Mouse (Mus musculus) layer of hippocampus, adult 8-10 months (tissue): ENCODE measurements around the gene Acsl4. TPM values are rescaled to one million over a fixed set of nuclear protein-coding genes. Genes with fewer than 3 reads are reported as not detected.

Experiments used
- DNase-seq, 2 experiments: peaks; one replicate each; pipeline ENCODE4 v3.0.0; 2022; ENCODE audit warnings: low spot score in 2 of 2
- total RNA-seq, 4 experiments: library from RNA; stranded (reverse); gene quantifications; 2 replicates each; pipeline ENCODE4 v1.2.4; 2022

Gene Acsl4
- total RNA-seq, 4 experiments from 2014 or later, result 63.3 to 68.7 (median 64.7) TPM

DNA sequence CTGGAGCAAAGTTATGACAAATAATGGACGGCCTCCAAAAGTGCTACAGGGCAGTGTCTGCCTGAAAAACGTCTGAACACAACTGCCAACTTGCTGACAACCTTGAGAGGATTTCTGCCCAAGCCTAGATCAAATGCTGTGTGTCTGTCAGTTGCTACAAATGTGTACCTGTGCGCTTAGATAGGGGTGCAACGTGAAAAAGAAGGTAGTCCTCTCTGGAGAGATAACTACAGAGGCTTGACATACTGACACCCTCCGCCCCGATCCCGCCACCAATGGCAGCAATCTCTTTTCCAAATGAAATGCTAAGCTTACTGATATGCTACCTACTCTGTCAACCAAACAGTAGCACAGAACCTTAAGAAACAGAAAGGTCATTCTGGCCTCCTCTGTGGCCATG is 31.3 kb downstream of the Acsl4 start:
- no peak for DNase-seq

DNA sequence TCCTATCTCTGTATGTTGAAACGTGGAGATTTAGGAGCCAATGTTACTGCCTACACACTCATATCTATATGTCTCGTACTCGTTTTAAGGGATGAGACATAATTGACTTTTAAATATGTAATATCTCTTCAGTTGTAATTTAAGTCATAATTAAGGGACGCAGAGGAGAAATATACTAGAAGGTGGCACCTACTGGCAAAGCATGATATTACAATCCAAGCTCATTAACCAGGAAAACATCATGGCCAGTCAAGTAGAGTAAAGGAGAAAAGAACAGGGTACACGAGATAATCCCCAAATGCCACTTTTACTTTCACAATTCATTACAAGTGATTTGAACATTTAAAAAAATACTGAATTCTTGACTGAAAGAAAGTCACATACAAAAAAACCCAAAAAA is 31.9 kb downstream of the Acsl4 start:
- DNase-seq, result no peak

DNA sequence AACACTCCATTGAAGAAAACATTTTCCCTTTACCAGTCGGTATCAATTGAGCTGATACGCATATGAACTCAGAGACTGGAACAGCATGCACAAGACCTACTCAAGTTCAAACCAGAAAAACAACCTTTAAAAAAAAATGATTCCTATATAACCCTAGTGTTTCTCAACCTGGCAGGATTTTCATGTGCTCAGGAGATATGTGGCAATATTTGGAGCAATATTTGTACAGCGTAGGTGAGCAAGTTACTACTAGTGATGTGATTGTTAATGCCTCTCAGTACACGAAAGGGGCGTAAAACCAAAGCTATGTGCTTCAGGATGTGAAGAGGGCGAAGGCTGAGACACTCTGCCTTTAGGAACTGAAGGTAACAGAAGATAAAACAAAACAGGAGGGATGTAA is 54.1 kb downstream of the Acsl4 start:
- DNase-seq, result no peak

DNA sequence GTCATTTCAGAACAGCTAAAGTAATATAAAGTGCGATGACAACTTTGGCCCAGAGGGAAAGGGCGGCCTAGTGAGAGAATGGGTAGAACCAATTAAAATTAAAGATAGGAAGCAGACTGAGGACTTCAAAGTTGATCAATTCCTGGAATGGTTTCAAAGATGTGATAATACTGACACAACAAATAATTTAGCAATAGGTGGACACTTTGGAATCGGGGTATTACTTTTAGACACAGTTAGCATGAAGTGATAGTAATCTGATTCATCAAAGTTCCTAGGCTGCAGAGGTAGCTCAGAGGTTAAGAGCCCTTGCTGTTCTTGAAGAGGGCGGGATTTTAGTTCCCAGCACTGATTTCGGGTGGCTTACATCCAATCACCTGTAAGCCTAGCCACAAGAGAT is 54.8 kb downstream of the Acsl4 start:
- DNase-seq, result no peak

DNA sequence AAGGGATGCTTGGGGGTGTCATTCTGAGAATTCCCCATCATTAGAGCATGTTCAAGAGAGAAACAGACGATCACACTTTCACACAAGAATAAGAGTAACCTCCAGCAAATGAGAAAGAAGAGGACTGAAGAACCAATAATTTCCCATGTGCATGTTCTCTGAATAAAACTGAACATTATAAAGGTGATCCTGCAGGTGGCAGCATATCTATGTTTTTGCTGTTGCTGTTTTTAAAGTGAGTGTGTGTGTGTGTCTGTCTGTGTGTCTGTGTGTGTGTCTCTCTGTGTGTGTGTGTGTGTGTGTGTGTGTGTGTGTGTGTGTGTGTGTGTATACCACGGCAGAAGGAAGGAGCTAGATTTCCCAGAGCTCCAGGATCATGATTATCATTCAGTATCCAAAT is 64.6 kb downstream of the Acsl4 start:
- no peak for DNase-seq

DNA sequence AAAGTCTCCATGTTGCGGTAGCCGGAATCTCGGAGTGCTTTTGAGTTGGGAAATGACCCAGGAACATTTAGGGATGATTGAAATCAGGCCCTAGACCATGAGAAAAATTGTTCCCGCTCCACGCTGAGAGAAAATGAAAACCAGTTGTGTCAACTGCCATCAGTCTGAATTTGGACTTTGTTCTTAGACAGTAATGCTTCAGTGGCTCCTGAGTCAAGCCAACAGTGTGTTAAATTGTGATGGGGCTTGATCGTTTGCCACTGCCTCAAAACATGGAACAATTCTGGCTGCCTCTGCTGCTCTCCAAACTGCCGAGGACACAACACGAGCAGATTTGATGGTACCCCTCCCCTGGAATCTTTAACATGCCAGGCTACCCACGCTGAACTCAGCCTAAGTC is 74.2 kb downstream of the Acsl4 start:
- DNase-seq, result no peak

DNA sequence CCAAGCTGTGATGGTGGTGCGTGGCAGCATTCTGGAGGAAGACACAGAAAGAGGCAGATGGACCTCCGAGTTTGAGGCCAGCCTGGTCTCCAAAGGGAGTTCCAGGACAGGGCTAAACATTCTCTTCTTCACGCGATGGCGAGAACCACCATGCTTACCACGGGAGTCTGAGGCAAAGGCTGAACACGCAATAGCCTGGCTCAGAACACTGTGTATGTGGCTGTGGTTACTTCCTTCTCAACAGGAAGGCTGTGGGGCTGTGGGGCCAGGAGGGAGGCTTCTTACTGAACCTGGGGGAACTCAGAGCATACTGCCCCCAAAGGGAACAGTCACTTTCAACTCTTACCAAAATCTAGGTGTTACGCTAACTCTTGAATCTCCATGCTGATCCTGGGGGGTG is 75.1 kb downstream of the Acsl4 start:
- peak in 1 of 2 experiments; percentile 4 for DNase-seq

DNA sequence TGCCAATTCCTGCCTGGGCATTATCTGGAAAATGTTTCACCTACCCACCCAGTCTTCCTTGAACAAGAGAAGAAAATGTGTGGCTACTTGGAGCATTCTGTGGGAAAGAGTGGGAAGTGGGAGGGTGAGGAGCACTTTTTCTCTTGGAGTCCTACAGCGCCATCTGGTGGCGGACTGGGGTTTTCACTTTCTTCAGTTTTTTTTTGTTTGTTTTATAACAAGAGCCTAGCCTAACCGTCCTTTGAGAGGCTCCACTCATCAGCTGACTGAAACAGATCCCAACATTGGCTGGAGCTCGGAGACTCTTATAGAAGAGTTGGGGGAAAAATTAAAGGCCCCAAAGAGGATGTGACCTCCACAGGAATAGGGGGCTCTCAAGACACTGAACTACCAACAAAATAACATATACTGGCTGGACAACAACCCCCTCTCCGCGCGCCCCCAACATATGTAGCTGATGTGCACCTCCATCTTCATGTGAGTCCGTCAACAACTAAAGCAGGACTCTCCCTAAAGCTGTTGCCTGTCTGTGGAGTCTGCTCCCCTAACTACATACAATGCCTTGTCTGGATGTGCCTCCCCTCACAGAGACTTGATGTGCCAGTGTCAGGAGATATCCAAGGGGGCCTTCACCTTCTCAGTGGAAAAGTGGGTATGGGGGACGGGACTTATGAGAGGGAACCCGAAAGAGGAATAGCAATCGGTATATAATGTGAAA is 75.9 kb downstream of the Acsl4 start:
- DNase-seq, result peak; percentile 67 to 80

DNA sequence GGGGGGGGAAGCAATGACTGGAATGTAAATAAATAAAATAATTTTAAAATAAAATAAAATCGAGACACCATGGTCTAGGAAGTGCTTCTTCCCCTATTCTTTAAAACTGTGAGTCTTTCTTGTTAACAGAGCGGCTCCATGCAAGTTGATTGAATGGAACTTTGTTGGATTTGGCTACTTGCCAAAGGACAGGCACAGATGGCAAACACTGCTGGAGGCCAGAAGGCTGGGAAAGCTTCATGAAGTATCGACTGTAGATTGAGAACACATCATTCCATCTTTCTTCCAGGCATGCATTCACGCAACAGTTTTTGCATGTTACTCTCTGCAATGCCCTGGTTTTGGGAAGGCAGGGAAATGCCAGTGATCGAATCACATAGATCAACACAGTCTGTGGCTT is 79.9 kb downstream of the Acsl4 start:
- DNase-seq, result peak; percentile 15 to 26

DNA sequence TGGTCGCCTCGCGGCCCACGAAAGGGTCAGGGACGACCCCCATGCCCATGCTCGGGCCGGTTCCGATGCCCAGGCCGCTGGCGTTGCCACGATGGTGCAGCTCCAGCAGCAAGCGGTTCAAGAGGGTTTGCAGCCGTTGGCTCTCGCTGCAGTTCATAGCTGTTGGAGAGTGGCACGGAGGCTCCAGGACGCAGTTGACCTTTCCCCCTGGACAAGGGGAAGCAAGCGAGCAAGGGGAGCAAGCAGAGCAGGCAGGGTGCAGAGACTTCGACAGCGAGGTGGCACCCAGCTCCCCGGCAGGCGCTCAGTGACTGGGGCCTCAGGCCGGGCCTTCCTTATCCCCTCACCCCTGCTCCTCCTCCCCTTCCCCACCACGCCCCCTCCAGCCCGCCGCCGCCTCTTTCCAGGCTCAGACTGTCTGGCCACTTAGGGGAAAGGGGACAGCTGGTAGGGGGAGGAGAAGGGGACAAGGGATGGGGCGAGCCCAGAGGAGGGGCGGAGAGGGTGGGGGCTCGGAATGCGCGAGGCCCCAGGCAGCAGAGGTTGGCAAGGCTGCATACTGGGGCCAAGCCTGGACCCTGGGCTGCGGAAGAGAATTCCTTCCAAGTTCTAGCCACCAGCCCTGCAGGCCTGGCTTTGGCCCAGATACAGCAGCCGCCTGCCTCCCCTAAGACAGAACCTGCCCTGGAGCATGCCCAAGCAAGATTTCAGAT is 84.3 kb downstream of the Acsl4 start, which contains the start of gene Kcne1l:
Gene Kcne1l, minus strand, starts transcription at position 426 of the 713 bp plus-strand sequence.
- DNase-seq, result no peak

DNA sequence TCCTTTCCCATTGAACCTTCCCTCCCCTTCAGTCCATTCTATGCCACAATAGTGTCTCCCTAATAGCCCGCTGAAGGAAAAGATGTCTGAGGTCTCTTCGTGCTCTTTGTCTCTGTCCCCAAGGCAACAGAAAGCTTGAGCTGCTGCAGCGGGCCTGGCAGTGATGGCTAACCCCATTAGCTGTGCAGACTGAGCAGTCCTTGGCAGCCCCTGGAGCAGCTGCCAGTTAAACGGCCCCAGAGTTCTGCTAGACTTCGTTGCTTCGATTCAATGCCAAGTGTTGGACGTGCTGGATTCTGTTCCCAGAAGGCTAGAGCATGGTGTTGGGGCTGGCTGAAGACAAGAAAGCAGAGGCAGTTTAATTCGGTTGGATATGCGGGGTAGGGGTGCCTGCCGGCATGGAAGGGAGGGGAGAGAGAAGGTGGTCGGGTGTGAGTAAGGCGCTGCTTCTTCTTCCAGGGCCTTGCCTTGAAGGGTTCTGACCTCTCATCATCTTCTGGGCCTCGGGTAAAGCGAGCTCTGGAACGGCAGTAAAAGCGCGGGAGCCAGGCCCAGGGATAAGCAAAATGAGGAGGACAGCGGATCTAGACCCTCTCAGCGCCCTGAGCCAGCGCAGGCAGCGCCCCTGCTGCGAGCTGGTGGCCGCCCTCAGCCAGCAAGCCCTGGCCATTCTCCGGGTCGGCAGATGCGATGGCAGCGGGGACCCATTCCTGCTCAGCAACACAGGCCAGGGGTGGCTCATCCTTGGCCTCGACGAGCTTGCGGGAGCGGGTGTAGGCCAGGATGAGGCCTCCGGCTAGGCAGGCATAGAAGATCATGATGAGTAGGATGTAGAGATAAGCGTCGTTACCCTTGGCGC is 85.1 kb downstream of the Acsl4 start:
- DNase-seq, result peak; percentile 13 to 26

DNA sequence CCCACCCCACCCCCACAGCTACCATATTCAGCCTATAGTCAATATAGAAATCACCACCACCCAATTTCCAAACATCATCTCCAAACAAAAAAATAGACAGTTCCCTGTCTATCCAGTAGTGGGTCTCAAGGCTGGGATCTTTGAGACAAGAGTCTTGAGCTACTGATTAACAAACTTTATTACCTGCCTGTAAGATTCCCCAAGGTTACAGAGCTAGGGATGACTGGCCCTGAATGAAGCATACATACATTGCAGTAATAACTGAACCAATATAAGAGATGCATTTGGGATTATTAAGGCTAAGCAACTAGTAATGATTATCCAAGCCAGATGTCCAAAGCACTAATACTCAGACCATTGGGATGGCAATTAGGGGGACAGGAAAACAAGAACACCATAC is 85.7 kb downstream of the Acsl4 start:
- DNase-seq, result no peak

DNA sequence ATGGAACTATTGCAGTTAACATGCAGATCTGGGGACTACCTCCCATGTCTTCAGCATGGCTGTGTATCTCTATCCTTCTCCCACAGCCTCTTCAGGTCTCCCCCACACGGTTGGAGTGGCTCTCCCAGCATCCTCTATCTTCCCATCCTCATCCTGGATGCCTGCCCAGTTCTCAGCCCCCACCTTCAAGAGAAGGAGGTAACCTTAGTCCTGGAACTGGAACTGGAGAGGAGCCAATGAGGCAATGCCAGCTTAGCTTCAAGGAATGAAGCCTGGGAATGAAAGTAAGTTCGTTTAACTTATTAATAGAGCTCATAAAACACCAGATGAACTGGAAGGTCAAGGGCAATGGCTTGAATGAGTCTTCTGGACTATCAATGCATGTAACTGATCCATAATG is 86.9 kb downstream of the Acsl4 start:
- DNase-seq, result no peak

DNA sequence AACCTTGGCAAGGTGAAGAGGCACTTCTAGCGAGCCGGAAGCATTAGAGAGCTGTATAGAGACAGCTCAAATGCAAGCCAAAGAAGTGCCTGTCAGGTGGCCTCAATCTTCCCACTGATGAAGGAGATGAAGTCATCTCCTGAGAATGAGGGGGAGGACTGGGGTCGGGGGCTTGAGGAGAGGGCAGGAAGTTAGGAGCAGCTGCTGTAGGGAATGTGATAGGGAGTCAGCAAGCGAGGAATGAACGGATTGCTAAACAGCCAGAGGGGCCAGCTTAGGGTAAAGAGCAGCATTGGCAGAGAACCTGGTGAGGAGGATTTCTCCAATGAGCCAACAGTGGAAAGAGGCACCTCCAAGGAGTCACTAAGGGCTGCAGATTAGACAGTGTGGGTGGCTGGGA is 104.4 kb downstream of the Acsl4 start:
- no peak for DNase-seq

DNA sequence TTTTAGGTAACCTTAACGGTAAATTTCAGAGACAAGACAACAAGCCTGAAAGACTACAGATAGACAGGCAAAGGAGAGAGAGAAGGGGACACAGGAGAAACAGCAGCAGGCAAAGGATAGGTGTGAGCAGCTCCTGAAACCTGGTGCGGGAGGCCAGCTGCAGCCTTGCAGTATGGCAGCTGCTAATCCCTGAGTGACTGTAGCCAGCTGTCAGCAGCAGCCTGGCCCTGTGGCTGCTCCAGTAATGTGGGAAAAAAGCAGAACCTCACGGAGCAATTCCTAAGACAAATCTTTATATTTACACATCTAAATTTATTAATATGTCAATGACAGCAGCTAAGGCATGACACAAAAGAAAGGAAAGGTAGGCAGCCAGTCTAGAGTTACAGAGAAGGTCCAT is 113.8 kb downstream of the Acsl4 start:
- DNase-seq, result no peak

DNA sequence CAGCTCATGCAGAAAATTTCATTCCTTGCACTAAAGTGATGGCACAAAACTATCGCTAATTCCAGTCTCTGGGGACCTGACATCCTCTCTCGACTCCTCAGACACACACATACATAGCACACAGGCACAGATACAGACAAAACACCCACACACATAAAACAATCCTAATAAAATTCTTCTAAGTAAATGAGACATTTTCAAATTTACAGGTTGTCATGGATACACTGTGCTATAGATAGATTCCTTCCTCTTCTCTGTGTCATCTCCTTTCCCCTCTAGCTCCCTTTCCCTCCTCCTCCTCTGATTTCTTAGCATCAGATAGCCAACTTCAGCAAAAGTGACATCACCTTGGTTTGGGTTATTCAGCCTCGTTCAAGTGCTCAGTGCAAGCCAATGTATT is 114.3 kb downstream of the Acsl4 start:
- DNase-seq, result no peak

Other genes with a start within 250 kb of the Acsl4 start
- gene Gucy2f, start 193.6 kb downstream of the Acsl4 start, total RNA-seq, result 1 to 10 TPM in 1 of 4 experiments, under 1 TPM in 3; 0.41 to 1.0 (median 0.72) TPM
- 10 to 100 TPM; 30.4 to 35.8 (median 33.8) TPM for gene Nxt2, start 163.8 kb downstream of the Acsl4 start, total RNA-seq
- gene Kcne1l, start 84.2 kb downstream of the Acsl4 start, total RNA-seq, result 1 to 10 TPM; 2.5 to 6.6 (median 4.5) TPM